Mouse (Mus musculus) liver, embryonic 14.5 days (tissue): Measurements from ENCODE around the gene Bmp8b. TPM values are rescaled to one million over a fixed set of nuclear protein-coding genes. Genes with fewer than 3 reads are reported as not detected.

Experiments used
- ATAC-seq: fragments of 200-750 bp; cut with Nextera tagmentation; 2 replicates; pipeline ENCODE4 v1.8.0; 2017; ENCODE audit warnings: moderate number of reproducible peaks, mild to moderate bottlenecking, moderate library complexity; ENCODE audit not compliant: insufficient read depth
- DNase-seq, 3 experiments: peaks; one replicate each; pipeline ENCODE4 v3.0.0-alpha.2; 2012 to 2013; ENCODE audit warnings: low read depth in 3 of 3, low spot score in 3 of 3
- H3K27ac ChIP-seq: fragments of 300-500 bp; sonication (generic); 2 replicates; pipeline ENCODE4 v1.5.1; 2014; ENCODE audit warnings: moderate library complexity, mild to moderate bottlenecking, control low read depth, inconsistent platforms
- H3K27me3 ChIP-seq: fragments of 300-500 bp; sonication (generic); 2 replicates; pipeline ENCODE4 v1.6.1; 2014; ENCODE audit warnings: mild to moderate bottlenecking, low read length, moderate library complexity; ENCODE audit not compliant: control insufficient read depth, insufficient read depth
- H3K36me3 ChIP-seq: fragments of 300-500 bp; sonication (generic); replicated peaks from 2 replicates; pipeline ENCODE4 v1.6.1; 2014; ENCODE audit warnings: low read depth; ENCODE audit not compliant: control insufficient read depth, insufficient read depth
- H3K4me1 ChIP-seq, 2 experiments: fragments of 200-500 bp in 1 of 2; fragments of 300-500 bp in 1 of 2; sonication (generic) in 1 of 2; replicated peaks; 2 replicates each; pipeline ENCODE4 v1.6.1; 2012 to 2014; ENCODE audit warnings: antibody characterized with exemption in 1 of 2, inconsistent platforms in 1 of 2, low read length in 1 of 2; ENCODE audit not compliant: control insufficient read depth in 2 of 2, insufficient read depth in 2 of 2
- H3K4me2 ChIP-seq: fragments of 300-500 bp; sonication (generic); 2 replicates; pipeline ENCODE4 v1.6.1; 2014; ENCODE audit warnings: low read depth, mild to moderate bottlenecking, control low read depth, moderate library complexity
- H3K4me3 ChIP-seq, 2 experiments: fragments of 200-500 bp in 1 of 2; fragments of 300-500 bp in 1 of 2; sonication (generic) in 1 of 2; 2 replicates each; pipeline ENCODE4 v1.5.1; 2012 to 2014; ENCODE audit warnings: low read depth in 2 of 2, low read length in 2 of 2, mild to moderate bottlenecking in 2 of 2, control low read depth in 1 of 2, inconsistent platforms in 1 of 2, moderate library complexity in 1 of 2; ENCODE audit not compliant: insufficient read depth in 1 of 2
- H3K9ac ChIP-seq: fragments of 300-500 bp; sonication (generic); replicated peaks from 2 replicates; pipeline ENCODE4 v1.6.1; 2014; ENCODE audit warnings: mild to moderate bottlenecking, control low read depth, moderate library complexity
- H3K9me3 ChIP-seq: fragments of 300-500 bp; sonication (generic); 2 replicates; pipeline ENCODE4 v1.6.1; 2016; ENCODE audit warnings: low read length, mixed read lengths; ENCODE audit not compliant: control insufficient read depth
- CTCF ChIP-seq: IDR thresholded peaks from 2 replicates; pipeline ENCODE4 v1.5.1; 2016; ENCODE audit warnings: antibody characterized with exemption, low read depth, control low read depth
- EP300 ChIP-seq: IDR thresholded peaks from 2 replicates; pipeline ENCODE4 v1.6.1; 2016; ENCODE audit warnings: antibody characterized with exemption, low read depth
- WGBS: fragments of 180-500 bp; shearing (Covaris S2); extraction: QIAGEN DNeasy Blood & Tissue Kit; methylation state at CpG from one replicate; pipeline ENCODE4 v1.1.7; 2014; ENCODE audit not compliant: insufficient replicate concordance; 5-methylcytosine and 5-hydroxymethylcytosine counted together
- polyA plus RNA-seq, 2 experiments: library from polyadenylated mRNA; depleted of rRNA in 1 of 2; stranded (reverse) in 1 of 2; unstranded in 1 of 2; fragments of >200 nt; fragmentation: Nextera tagmentation in 1 of 2; extraction: Ambion mirVana in 1 of 2; gene quantifications; 2 replicates each; pipeline versions ENCODE4 v1.2.1 to v1.2.3; 2012 to 2014

Gene Bmp8b
- polyA plus RNA-seq, 2 experiments, result 0.22 to 0.24 TPM

GRCm38 (mm10) chr4:123162305-123162917, 57.4 kb downstream of the Bmp8b start:
- Histone ChIP-seq H3K9ac (no peak overlapping the region), H3K4me3 (no peak overlapping the region), H3K27me3 (no peaks in the 10 kb centered on the region), H3K9me3 (no peaks in the 10 kb centered on the region), H3K27ac (no peak overlapping the region), H3K4me2 (no peak overlapping the region), H3K36me3 (no peaks in the 10 kb centered on the region), H3K4me1 (peaks cover 0 to 5% of the 10 kb centered on the region in 2 experiments; a peak in 2 of 4 replicates)
- ATAC-seq, result no peak
- no peak for TF ChIP-seq EP300
- DNase-seq, result no peak
- WGBS, result 5% methylated on average over 15 of the region's 15 CpGs

DNA sequence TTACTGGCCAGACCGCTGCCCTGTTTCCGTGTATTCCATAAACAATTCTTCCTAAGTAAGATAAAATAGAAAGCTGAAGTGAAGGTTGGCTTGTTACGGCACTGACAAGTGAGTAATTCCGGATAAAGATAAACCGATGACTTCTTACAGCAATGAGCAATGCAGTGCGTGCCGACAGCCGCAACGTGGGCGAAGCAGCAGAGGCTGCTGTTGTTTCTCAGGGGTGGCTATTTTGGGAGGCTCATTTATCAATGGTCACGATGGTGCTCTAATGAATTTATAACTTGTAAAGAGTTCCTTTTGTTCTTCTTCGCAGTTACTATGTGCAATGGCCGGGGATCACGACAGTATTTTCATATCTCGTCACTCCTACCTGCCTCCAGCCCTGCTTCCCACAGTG, 59.2 kb downstream of the Bmp8b start:
- Histone ChIP-seq H3K27me3 (no peaks in the 10 kb centered on the region), H3K9me3 (no peaks in the 10 kb centered on the region), H3K4me2 (no peak overlapping the region), H3K27ac (no peak overlapping the region), H3K36me3 (no peaks in the 10 kb centered on the region), H3K4me3 (no peak overlapping the region), H3K9ac (no peak overlapping the region), H3K4me1 (peaks cover 0 to 5% of the 10 kb centered on the region in 2 experiments; a peak in 2 of 4 replicates)
- WGBS, result 73% methylated on average over 15 of the region's 15 CpGs
- no peak for ATAC-seq
- TF ChIP-seq EP300, result no peak
- no peak for TF ChIP-seq CTCF
- no peak for DNase-seq

- DNase-seq, result no peak
Observed at GRCm38 (mm10) chr4:123171811-123172210, 66.8 kb downstream of the Bmp8b start.

More at GRCm38 (mm10) chr4:123171811-123172210, 66.8 kb downstream of the Bmp8b start:
- H3K27ac ChIP-seq, result no peak overlapping the region
- H3K4me3 ChIP-seq, result no peak overlapping the region
- peaks cover 5% of the 10 kb centered on the region; the same call in 1 of the 2 replicates for H3K27me3 ChIP-seq
- no peak overlapping the region for H3K4me2 ChIP-seq
- H3K4me1 ChIP-seq, result no peaks in the 10 kb centered on the region
- no peak for TF ChIP-seq CTCF
- TF ChIP-seq EP300, result no peak
- ATAC-seq, result no peak
- no peaks in the 10 kb centered on the region for H3K36me3 ChIP-seq
- no peak overlapping the region for H3K9ac ChIP-seq
- H3K9me3 ChIP-seq, result no peaks in the 10 kb centered on the region

Other genes starting within 250 kb of the Bmp8b start
- 24.2 and 28.3 TPM in 2 replicates for gene Cap1, start 219.1 kb upstream of the Bmp8b start, polyA plus RNA-seq (2012; rRNA removed)
- gene Cap1, start 219.1 kb upstream of the Bmp8b start, polyA plus RNA-seq (2014; fragmentation: Nextera tagmentation; extraction: Ambion mirVana), result 26.8 and 27.3 TPM in 2 replicates
- 0.03 and 0.08 TPM in 2 replicates for gene Mfsd2a, start 144.0 kb upstream of the Bmp8b start, polyA plus RNA-seq (2012; rRNA removed)
- 0.22 TPM in 1 of 2 replicates, not detected in the other for gene Mfsd2a, start 144.0 kb upstream of the Bmp8b start, polyA plus RNA-seq (2014; fragmentation: Nextera tagmentation; extraction: Ambion mirVana)
- gene Mycl, start 109.5 kb upstream of the Bmp8b start, polyA plus RNA-seq (2012; rRNA removed), result 0.37 and 0.53 TPM in 2 replicates
- 0.44 and 0.52 TPM in 2 replicates for gene Mycl, start 109.5 kb upstream of the Bmp8b start, polyA plus RNA-seq (2014; fragmentation: Nextera tagmentation; extraction: Ambion mirVana)
- gene Trit1, start 88.6 kb upstream of the Bmp8b start, polyA plus RNA-seq (2012; rRNA removed), result 2.4 and 3.7 TPM in 2 replicates
- gene Trit1, start 88.6 kb upstream of the Bmp8b start, polyA plus RNA-seq (2014; fragmentation: Nextera tagmentation; extraction: Ambion mirVana), result 5.2 and 5.3 TPM in 2 replicates
- gene Oxct2b, start 11.1 kb downstream of the Bmp8b start, polyA plus RNA-seq (2012; rRNA removed), result not detected in 2 replicates
- not detected in 2 replicates for gene Oxct2b, start 11.1 kb downstream of the Bmp8b start, polyA plus RNA-seq (2014; fragmentation: Nextera tagmentation; extraction: Ambion mirVana)
- gene Ppie, start 34.8 kb downstream of the Bmp8b start, polyA plus RNA-seq (2012; rRNA removed), result 16.1 and 21.5 TPM in 2 replicates
- 38.2 and 39.5 TPM in 2 replicates for gene Ppie, start 34.8 kb downstream of the Bmp8b start, polyA plus RNA-seq (2014; fragmentation: Nextera tagmentation; extraction: Ambion mirVana)
- gene Hpcal4, start 78.1 kb downstream of the Bmp8b start, polyA plus RNA-seq (2012; rRNA removed), result 0.03 TPM in 1 of 2 replicates, not detected in the other
- gene Hpcal4, start 78.1 kb downstream of the Bmp8b start, polyA plus RNA-seq (2014; fragmentation: Nextera tagmentation; extraction: Ambion mirVana), result not detected in 2 replicates
- gene Nt5c1a, start 96.3 kb downstream of the Bmp8b start, polyA plus RNA-seq (2012; rRNA removed), result not detected in 2 replicates
- not detected in 2 replicates for gene Nt5c1a, start 96.3 kb downstream of the Bmp8b start, polyA plus RNA-seq (2014; fragmentation: Nextera tagmentation; extraction: Ambion mirVana)
- 0.29 and 0.42 TPM in 2 replicates for gene Heyl, start 128.4 kb downstream of the Bmp8b start, polyA plus RNA-seq (2012; rRNA removed)
- 0.46 and 0.62 TPM in 2 replicates for gene Heyl, start 128.4 kb downstream of the Bmp8b start, polyA plus RNA-seq (2014; fragmentation: Nextera tagmentation; extraction: Ambion mirVana)
- gene Pabpc4, start 157.2 kb downstream of the Bmp8b start, polyA plus RNA-seq (2012; rRNA removed), result 209 and 244 TPM in 2 replicates
- gene Pabpc4, start 157.2 kb downstream of the Bmp8b start, polyA plus RNA-seq (2014; fragmentation: Nextera tagmentation; extraction: Ambion mirVana), result 101 and 112 TPM in 2 replicates
- gene Oxct2a, start 218.5 kb downstream of the Bmp8b start, polyA plus RNA-seq (2012; rRNA removed), result 0.03 and 0.08 TPM in 2 replicates
- gene Oxct2a, start 218.5 kb downstream of the Bmp8b start, polyA plus RNA-seq (2014; fragmentation: Nextera tagmentation; extraction: Ambion mirVana), result not detected in 2 replicates
- gene Bmp8a, start 238.1 kb downstream of the Bmp8b start, polyA plus RNA-seq (2012; rRNA removed), result 0.08 and 0.14 TPM in 2 replicates
- gene Bmp8a, start 238.1 kb downstream of the Bmp8b start, polyA plus RNA-seq (2014; fragmentation: Nextera tagmentation; extraction: Ambion mirVana), result 0.16 TPM in 1 of 2 replicates, not detected in the other